Mouse (Mus musculus) hindbrain, embryonic 13.5 days (tissue): ENCODE measurements around the gene Ngef. TPM values are rescaled to one million over a fixed set of nuclear protein-coding genes. Genes with fewer than 3 reads are reported as not detected.
"Not testable (repeated sequence)": the region's sequence is repeated elsewhere in the genome, so short reads cannot be mapped to it uniquely, and the experiment has no call there.

ENCODE experiments used
- ATAC-seq: fragments of 200-750 bp; cut with Nextera tagmentation; 2 replicates; pipeline ENCODE4 v1.8.0; 2017; ENCODE audit warnings: moderate TSS enrichment; ENCODE audit not compliant: low FRiP score
- H3K27ac ChIP-seq: fragments of 300-500 bp; sonication (generic); 2 replicates; pipeline ENCODE4 v1.5.1; 2015; ENCODE audit warnings: inconsistent platforms, mild to moderate bottlenecking, moderate library complexity
- H3K27me3 ChIP-seq: fragments of 300-500 bp; sonication (generic); 2 replicates; pipeline ENCODE4 v1.6.1; 2015; ENCODE audit warnings: mild to moderate bottlenecking, inconsistent platforms
- H3K36me3 ChIP-seq: fragments of 300-500 bp; sonication (generic); 2 replicates; pipeline ENCODE4 v1.6.1; 2015; ENCODE audit warnings: mild to moderate bottlenecking, inconsistent platforms
- H3K4me1 ChIP-seq: fragments of 300-500 bp; sonication (generic); replicated peaks from 2 replicates; pipeline ENCODE4 v1.6.1; 2015; ENCODE audit warnings: inconsistent platforms
- H3K4me2 ChIP-seq: fragments of 300-500 bp; sonication (generic); 2 replicates; pipeline ENCODE4 v1.6.1; 2015; ENCODE audit warnings: inconsistent platforms, mild to moderate bottlenecking, moderate library complexity
- H3K4me3 ChIP-seq: fragments of 300-500 bp; sonication (generic); 2 replicates; pipeline ENCODE4 v1.5.1; 2015; ENCODE audit warnings: mild to moderate bottlenecking, inconsistent platforms
- H3K9ac ChIP-seq: fragments of 300-500 bp; sonication (generic); 2 replicates; pipeline ENCODE4 v1.6.1; 2015; ENCODE audit warnings: mild to moderate bottlenecking, inconsistent platforms
- H3K9me3 ChIP-seq: fragments of 300-500 bp; sonication (generic); 2 replicates; pipeline ENCODE4 v1.6.1; 2016; ENCODE audit warnings: inconsistent platforms
- WGBS: fragments of 180-500 bp; shearing (Covaris S2); methylation state at CpG from one replicate; pipeline ENCODE4 v1.1.7; 2015; 5-methylcytosine and 5-hydroxymethylcytosine counted together
- polyA plus RNA-seq: library from polyadenylated mRNA; unstranded; fragments of >200 nt; fragmentation: Nextera tagmentation; extraction: Ambion mirVana; gene quantifications from 2 replicates; pipeline ENCODE4 v1.2.1, GENCODE M21; 2015

Ngef gene
- polyA plus RNA-seq, 1 experiment from 2014 or later, result 9.5 TPM

- Histone ChIP-seq H3K27ac (no peak overlapping the region), H3K4me3 (peak overlapping the region; percentile 76)
- 21% methylated on average over 26 of the region's 26 CpGs for WGBS
These were observed 64.8 kb downstream of the Ngef start for GRCm38 (mm10) chr1:87508591-87509560.

GRCm38 (mm10) chr1:87507857-87508256, 65.8 kb downstream of the Ngef start:
- H3K27ac ChIP-seq, result no peak overlapping the region
- no peak overlapping the region for H3K9ac ChIP-seq
- no peaks in the 10 kb centered on the region for H3K9me3 ChIP-seq
- peaks cover 14% of the 10 kb centered on the region for H3K4me1 ChIP-seq
- ATAC-seq, result no peak
- H3K36me3 ChIP-seq, result no peaks in the 10 kb centered on the region
- H3K4me2 ChIP-seq, result no peak overlapping the region
- no peak overlapping the region for H3K4me3 ChIP-seq
- H3K27me3 ChIP-seq, result peaks cover 45% of the 10 kb centered on the region
- WGBS, result 59% methylated on average over 6 of the region's 6 CpGs

More at GRCm38 (mm10) chr1:87508591-87509560, 64.8 kb downstream of the Ngef start:
- Histone ChIP-seq H3K4me2 (peak overlapping the region; percentile 94), H3K4me1 (peaks cover 14% of the 10 kb centered on the region), H3K36me3 (no peaks in the 10 kb centered on the region), H3K9ac (peak overlapping the region; percentile 81), H3K27me3 (peaks cover 48% of the 10 kb centered on the region), H3K9me3 (no peaks in the 10 kb centered on the region)
- no peak; the same call in 1 of the 2 replicates for ATAC-seq

- Histone ChIP-seq H3K9ac (no peak overlapping the region), H3K4me1 (peaks cover 14% of the 10 kb centered on the region), H3K27ac (no peak overlapping the region), H3K27me3 (peaks cover 30% of the 10 kb centered on the region), H3K36me3 (no peaks in the 10 kb centered on the region), H3K9me3 (no peaks in the 10 kb centered on the region), H3K4me3 (no peak overlapping the region), H3K4me2 (no peak overlapping the region)
- 99% methylated on average over 4 of the region's 4 CpGs for WGBS
- ATAC-seq, result no peak
These were observed 68.1 kb downstream of the Ngef start for GRCm38 (mm10) chr1:87505524-87505923.

- 83% methylated on average over 4 of the region's 4 CpGs for WGBS
- no peak for ATAC-seq
These were observed 80.1 kb downstream of the Ngef start for GRCm38 (mm10) chr1:87493542-87493941.

GRCm38 (mm10) chr1:87492285-87492684, 81.4 kb downstream of the Ngef start:
- H3K4me3 ChIP-seq, result no peak overlapping the region
- H3K27ac ChIP-seq, result no peak overlapping the region
- no peak overlapping the region for H3K9ac ChIP-seq
- no peak overlapping the region for H3K4me2 ChIP-seq
- H3K9me3 ChIP-seq, result no peaks in the 10 kb centered on the region
- H3K27me3 ChIP-seq, result no peaks in the 10 kb centered on the region
- 91% methylated on average over 3 of the region's 3 CpGs for WGBS
- ATAC-seq, result no peak
- H3K4me1 ChIP-seq, result no peaks in the 10 kb centered on the region
- no peaks in the 10 kb centered on the region; the same call in 1 of the 2 replicates for H3K36me3 ChIP-seq

More at GRCm38 (mm10) chr1:87493542-87493941, 80.1 kb downstream of the Ngef start:
- Histone ChIP-seq H3K27ac (no peak overlapping the region), H3K9ac (no peak overlapping the region), H3K4me2 (no peak overlapping the region), H3K4me3 (no peak overlapping the region), H3K36me3 (no peaks in the 10 kb centered on the region), H3K4me1 (no peaks in the 10 kb centered on the region), H3K27me3 (no peaks in the 10 kb centered on the region), H3K9me3 (no peaks in the 10 kb centered on the region)

GRCm38 (mm10) chr1:87486386-87486785, 87.3 kb downstream of the Ngef start:
- WGBS, result 89% methylated on average over 6 of the region's 6 CpGs
- ATAC-seq, result no peak
- 0 out of 2 replicates have a peak, but pooled peaks cover 3% of the 10 kb centered on the region for H3K4me1 ChIP-seq
- no peaks in the 10 kb centered on the region for H3K9me3 ChIP-seq
- no peak overlapping the region for H3K27ac ChIP-seq
- no peak overlapping the region for H3K9ac ChIP-seq
- no peaks in the 10 kb centered on the region; the same call in 1 of the 2 replicates for H3K36me3 ChIP-seq
- H3K4me3 ChIP-seq, result no peak overlapping the region
- H3K27me3 ChIP-seq, result no peaks in the 10 kb centered on the region
- H3K4me2 ChIP-seq, result no peak overlapping the region

GRCm38 (mm10) chr1:87482546-87482945, 91.1 kb downstream of the Ngef start:
- Histone ChIP-seq H3K9me3 (no peaks in the 10 kb centered on the region), H3K4me3 (no peak overlapping the region), H3K27me3 (0 out of 2 replicates have a peak, but pooled peaks cover 1% of the 10 kb centered on the region), H3K27ac (no peak overlapping the region), H3K36me3 (no peaks in the 10 kb centered on the region), H3K4me2 (no peak overlapping the region), H3K4me1 (0 out of 2 replicates have a peak, but pooled peaks cover 3% of the 10 kb centered on the region), H3K9ac (no peak overlapping the region)
- ATAC-seq, result no peak
- WGBS, result 80% methylated on average over 4 of the region's 4 CpGs

GRCm38 (mm10) chr1:87475076-87475895, 98.4 kb downstream of the Ngef start:
- peak overlapping the region; percentile 78 for H3K4me2 ChIP-seq
- no peak overlapping the region for H3K27ac ChIP-seq
- H3K27me3 ChIP-seq, result peaks cover 39% of the 10 kb centered on the region
- peaks cover 11% of the 10 kb centered on the region for H3K4me1 ChIP-seq
- no peaks in the 10 kb centered on the region for H3K36me3 ChIP-seq
- peak overlapping the region; percentile 67 for H3K9ac ChIP-seq
- H3K9me3 ChIP-seq, result no peaks in the 10 kb centered on the region
- peak overlapping the region; percentile 41 for H3K4me3 ChIP-seq
- 3% methylated on average over 41 of the region's 42 CpGs for WGBS
- ATAC-seq, result peak; percentile 62; the same call in 1 of the 2 replicates

- WGBS, result 90% methylated on average over 7 of the region's 7 CpGs
- no peaks in the 10 kb centered on the region for H3K36me3 ChIP-seq
- no peak for ATAC-seq
- peaks cover 39% of the 10 kb centered on the region for H3K27me3 ChIP-seq
- H3K9ac ChIP-seq, result no peak overlapping the region
- H3K4me2 ChIP-seq, result no peak overlapping the region
- H3K27ac ChIP-seq, result no peak overlapping the region
- no peak overlapping the region for H3K4me3 ChIP-seq
- peaks cover 11% of the 10 kb centered on the region for H3K4me1 ChIP-seq
- H3K9me3 ChIP-seq, result no peaks in the 10 kb centered on the region
These were observed 101.1 kb downstream of the Ngef start for GRCm38 (mm10) chr1:87472576-87472975.

- no peak for ATAC-seq
- H3K27ac ChIP-seq, result no peak overlapping the region
- no peak overlapping the region for H3K9ac ChIP-seq
- H3K36me3 ChIP-seq, result no peaks in the 10 kb centered on the region
- H3K4me2 ChIP-seq, result no peak overlapping the region
- H3K27me3 ChIP-seq, result peaks cover 33% of the 10 kb centered on the region
- H3K4me3 ChIP-seq, result no peak overlapping the region
- 83% methylated on average over 7 of the region's 7 CpGs for WGBS
- H3K4me1 ChIP-seq, result peaks cover 11% of the 10 kb centered on the region
- no peaks in the 10 kb centered on the region for H3K9me3 ChIP-seq
These were observed 101.8 kb downstream of the Ngef start for GRCm38 (mm10) chr1:87471914-87472313.

- not testable (repeated sequence) for H3K9me3 ChIP-seq, H3K4me1 ChIP-seq, H3K4me3 ChIP-seq, ATAC-seq, H3K4me2 ChIP-seq, H3K9ac ChIP-seq, H3K36me3 ChIP-seq, H3K27ac ChIP-seq
- WGBS, result 34% methylated on average over 6 of the region's 10 CpGs
- peaks cover 13% of the 10 kb centered on the region for H3K27me3 ChIP-seq
These were observed 103.7 kb downstream of the Ngef start, which contains the start of gene Snorc for GRCm38 (mm10) chr1:87469971-87470370. Gene Snorc (plus strand): TSS chr1:87470271.

GRCm38 (mm10) chr1:87468321-87468720, 105.3 kb downstream of the Ngef start:
- no peak overlapping the region for H3K9ac ChIP-seq
- no peaks in the 10 kb centered on the region for H3K27me3 ChIP-seq
- H3K9me3 ChIP-seq, result no peaks in the 10 kb centered on the region
- no peak overlapping the region for H3K4me2 ChIP-seq
- H3K36me3 ChIP-seq, result no peaks in the 10 kb centered on the region
- no peak overlapping the region for H3K4me3 ChIP-seq
- ATAC-seq, result no peak
- no peak overlapping the region for H3K27ac ChIP-seq
- WGBS, result 74% methylated on average over 6 of the region's 6 CpGs
- no peaks in the 10 kb centered on the region for H3K4me1 ChIP-seq
